Mouse (Mus musculus) liver, embryonic 16.5 days (tissue): ENCODE measurements at regions not wholly inside any gene's neighbourhood (a gene's known extent, or its start where the extent isn't known, plus 50 kb on each side); places are given as distances from the start of the nearest gene placed in this dataset.
"Not testable (repeated sequence)": the region's sequence is repeated elsewhere in the genome, so short reads cannot be mapped to it uniquely, and the experiment has no call there.

Experiments used
- ATAC-seq: fragments of 200-750 bp; cut with Nextera tagmentation; 2 replicates; pipeline ENCODE4 v1.8.0; 2017; ENCODE audit warnings: low read depth, mild to moderate bottlenecking, moderate number of reproducible peaks, moderate library complexity
- H3K27ac ChIP-seq: fragments of 300-500 bp; sonication (generic); 2 replicates; pipeline ENCODE4 v1.5.1; 2014; ENCODE audit warnings: mild to moderate bottlenecking, low read length
- H3K27me3 ChIP-seq: fragments of 300-500 bp; sonication (generic); 2 replicates; pipeline ENCODE4 v1.6.1; 2014; ENCODE audit warnings: low read depth, low read length, mixed read lengths; ENCODE audit not compliant: control insufficient read depth, insufficient read depth
- H3K36me3 ChIP-seq: fragments of 300-500 bp; sonication (generic); 2 replicates; pipeline ENCODE4 v1.6.1; 2014; ENCODE audit warnings: mild to moderate bottlenecking; ENCODE audit not compliant: control insufficient read depth, insufficient read depth
- H3K4me1 ChIP-seq: fragments of 300-500 bp; sonication (generic); 2 replicates; pipeline ENCODE4 v1.6.1; 2014; ENCODE audit warnings: low read depth, low read length, mixed read lengths; ENCODE audit not compliant: control insufficient read depth
- H3K4me2 ChIP-seq: fragments of 300-500 bp; sonication (generic); 2 replicates; pipeline ENCODE4 v1.6.1; 2014; ENCODE audit warnings: low read depth, low read length, mixed read lengths
- H3K4me3 ChIP-seq: fragments of 300-500 bp; sonication (generic); 2 replicates; pipeline ENCODE4 v1.5.1; 2014; ENCODE audit warnings: low read depth, mild to moderate bottlenecking, low read length
- H3K9ac ChIP-seq: fragments of 300-500 bp; sonication (generic); 2 replicates; pipeline ENCODE4 v1.6.1; 2014; ENCODE audit warnings: low read depth, low read length
- H3K9me3 ChIP-seq: fragments of 300-500 bp; sonication (generic); replicated peaks from 2 replicates; pipeline ENCODE4 v1.6.1; 2016; ENCODE audit warnings: low read length; ENCODE audit not compliant: control insufficient read depth
- WGBS: fragments of 180-500 bp; shearing (Covaris S2); extraction: QIAGEN DNeasy Blood & Tissue Kit; methylation state at CpG from one replicate; pipeline ENCODE4 v1.1.7; 2014; ENCODE audit not compliant: insufficient replicate concordance; 5-methylcytosine and 5-hydroxymethylcytosine counted together

- H3K36me3 ChIP-seq, result no peaks in the 10 kb centered on the region
- H3K4me2 ChIP-seq, result no peak overlapping the region
- 59% methylated on average over 9 of the region's 9 CpGs for WGBS
- H3K27ac ChIP-seq, result no peak overlapping the region
- no peaks in the 10 kb centered on the region for H3K4me1 ChIP-seq
- H3K9me3 ChIP-seq, result no peaks in the 10 kb centered on the region
- H3K4me3 ChIP-seq, result no peak overlapping the region
- no peaks in the 10 kb centered on the region for H3K27me3 ChIP-seq
- H3K9ac ChIP-seq, result no peak overlapping the region
- ATAC-seq, result no peak
These were observed 165.9 kb upstream of the Trpc7 start for GRCm38 (mm10) chr13:57061656-57062055.

GRCm38 (mm10) chr13:57061074-57061473 is 165.3 kb upstream of the Trpc7 start:
- no peaks in the 10 kb centered on the region for H3K36me3 ChIP-seq
- H3K27ac ChIP-seq, result no peak overlapping the region
- no peak overlapping the region for H3K4me2 ChIP-seq
- 68% methylated on average over 7 of the region's 7 CpGs for WGBS
- no peak overlapping the region for H3K9ac ChIP-seq
- no peak overlapping the region for H3K4me3 ChIP-seq
- no peaks in the 10 kb centered on the region for H3K9me3 ChIP-seq
- no peaks in the 10 kb centered on the region for H3K27me3 ChIP-seq
- no peak for ATAC-seq
- H3K4me1 ChIP-seq, result no peaks in the 10 kb centered on the region

- H3K4me1 ChIP-seq, result no peaks in the 10 kb centered on the region
- no peak overlapping the region for H3K27ac ChIP-seq
- no peaks in the 10 kb centered on the region for H3K9me3 ChIP-seq
- no peak overlapping the region for H3K9ac ChIP-seq
- no peaks in the 10 kb centered on the region for H3K27me3 ChIP-seq
- no peak for ATAC-seq
- H3K36me3 ChIP-seq, result no peaks in the 10 kb centered on the region
- H3K4me3 ChIP-seq, result no peak overlapping the region
- no peak overlapping the region for H3K4me2 ChIP-seq
- 71% methylated on average over 15 of the region's 15 CpGs for WGBS
These were observed 161.0 kb upstream of the Trpc7 start for GRCm38 (mm10) chr13:57056786-57057185.

GRCm38 (mm10) chr13:57055409-57056195 is 159.8 kb upstream of the Trpc7 start:
- no peak overlapping the region for H3K9ac ChIP-seq
- no peak for ATAC-seq
- H3K27me3 ChIP-seq, result no peaks in the 10 kb centered on the region
- no peaks in the 10 kb centered on the region for H3K36me3 ChIP-seq
- H3K9me3 ChIP-seq, result no peaks in the 10 kb centered on the region
- H3K4me2 ChIP-seq, result no peak overlapping the region
- H3K4me3 ChIP-seq, result no peak overlapping the region
- no peak overlapping the region for H3K27ac ChIP-seq
- 67% methylated on average over 12 of the region's 12 CpGs for WGBS
- no peaks in the 10 kb centered on the region for H3K4me1 ChIP-seq

- no peak for ATAC-seq
- 46% methylated on average over 4 of the region's 4 CpGs for WGBS
These were observed 157.6 kb upstream of the Trpc7 start for GRCm38 (mm10) chr13:57053361-57053760.

GRCm38 (mm10) chr13:57046130-57046529 is 150.3 kb upstream of the Trpc7 start:
- WGBS, result 17% methylated on average over 4 of the region's 9 CpGs
- H3K27me3 ChIP-seq, H3K9ac ChIP-seq, H3K4me1 ChIP-seq, H3K36me3 ChIP-seq, H3K4me2 ChIP-seq, H3K9me3 ChIP-seq, H3K27ac ChIP-seq, H3K4me3 ChIP-seq: not testable (repeated sequence)
- peak; percentile 75 for ATAC-seq

More at GRCm38 (mm10) chr13:57053361-57053760, 157.6 kb upstream of the Trpc7 start:
- no peaks in the 10 kb centered on the region for H3K9me3 ChIP-seq
- no peak overlapping the region for H3K4me2 ChIP-seq
- no peaks in the 10 kb centered on the region for H3K36me3 ChIP-seq
- H3K9ac ChIP-seq, result no peak overlapping the region
- H3K4me1 ChIP-seq, result no peaks in the 10 kb centered on the region
- H3K27ac ChIP-seq, result no peak overlapping the region
- H3K4me3 ChIP-seq, result no peak overlapping the region
- no peaks in the 10 kb centered on the region for H3K27me3 ChIP-seq

GRCm38 (mm10) chr13:57044455-57044854 is 148.7 kb upstream of the Trpc7 start:
- no peak for ATAC-seq
- Histone ChIP-seq H3K36me3 (no peaks in the 10 kb centered on the region), H3K4me2 (no peak overlapping the region), H3K27me3 (no peaks in the 10 kb centered on the region), H3K27ac (no peak overlapping the region), H3K4me3 (no peak overlapping the region), H3K9ac (no peak overlapping the region), H3K4me1 (no peaks in the 10 kb centered on the region), H3K9me3 (no peaks in the 10 kb centered on the region)
- WGBS, result 70% methylated on average over 8 of the region's 8 CpGs

GRCm38 (mm10) chr13:57043316-57043974 is 147.7 kb upstream of the Trpc7 start:
- Histone ChIP-seq H3K27me3 (no peaks in the 10 kb centered on the region), H3K9me3 (no peaks in the 10 kb centered on the region), H3K27ac (no peak overlapping the region), H3K36me3 (no peaks in the 10 kb centered on the region), H3K4me3 (no peak overlapping the region), H3K4me2 (no peak overlapping the region), H3K4me1 (no peaks in the 10 kb centered on the region), H3K9ac (no peak overlapping the region)
- WGBS, result 48% methylated on average over 15 of the region's 15 CpGs
- ATAC-seq, result no peak

- H3K4me1 ChIP-seq, result no peaks in the 10 kb centered on the region
- WGBS, result 55% methylated on average over 5 of the region's 5 CpGs
- ATAC-seq, result no peak
- no peak overlapping the region for H3K4me3 ChIP-seq
- H3K27ac ChIP-seq, result no peak overlapping the region
- H3K36me3 ChIP-seq, result no peaks in the 10 kb centered on the region
- H3K27me3 ChIP-seq, result no peaks in the 10 kb centered on the region
- H3K4me2 ChIP-seq, result no peak overlapping the region
- H3K9me3 ChIP-seq, result no peaks in the 10 kb centered on the region
- no peak overlapping the region for H3K9ac ChIP-seq
These were observed 146.7 kb upstream of the Trpc7 start for GRCm38 (mm10) chr13:57042514-57042913.
